Mouse (Mus musculus) frontal cortex, postnatal 10 days (tissue): ENCODE measurements around the gene Ccdc159.
A peak's percentile ranks its signal among the peaks of the same experiment; 100 is the strongest.

Experiments used
- DNase-seq, 2 experiments: peaks; one replicate each; pipeline ENCODE4 v3.0.0; 2022; ENCODE audit warnings: low spot score in 2 of 2, mixed read lengths in 1 of 2

The Ccdc159 gene

GRCm38 (mm10) chr9:21927208-21927753 lies at the start of gene Ccdc159, which contains the start of gene Tmem205:
TSS of gene Ccdc159 (plus strand) at chr9:21927471.
TSS of gene Tmem205 (minus strand) at chr9:21927556.
- peak; percentile 91 to 92 for DNase-seq

- no peak for DNase-seq
Observed at GRCm38 (mm10) chr9:21889229-21889628, 38.0 kb upstream of the Ccdc159 start.

DNA sequence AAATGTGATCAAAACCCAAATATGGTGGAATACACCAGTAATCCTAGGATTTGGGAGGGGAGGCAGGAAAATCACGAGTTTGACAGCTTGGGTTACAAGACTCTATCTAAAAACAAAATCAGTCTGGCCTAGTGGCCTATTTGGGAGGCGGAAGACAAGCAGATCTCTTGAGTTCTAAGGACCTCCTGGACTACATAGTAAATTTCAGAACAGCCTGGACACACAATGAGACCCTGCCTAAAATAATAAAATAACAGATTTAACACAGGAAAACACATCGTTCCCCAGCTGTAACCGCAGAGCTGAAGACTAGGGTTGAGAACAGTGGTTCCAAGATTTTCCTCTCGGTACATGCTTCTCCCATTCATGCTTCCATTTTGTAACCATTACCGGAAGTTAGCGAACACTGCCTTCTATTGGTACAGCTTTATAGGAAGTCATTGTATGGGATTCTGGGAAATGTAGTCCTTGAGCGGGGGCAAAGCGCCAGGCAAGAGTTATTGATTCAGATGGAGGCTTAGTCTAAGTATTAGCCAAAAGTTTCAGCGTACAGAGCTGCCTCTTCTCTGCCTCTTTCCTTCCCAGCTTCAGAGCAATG lies 25.9 kb upstream of the Ccdc159 start:
- peak in 1 of 2 experiments; percentile 59 for DNase-seq

- DNase-seq = no peak
Observed at GRCm38 (mm10) chr9:21904031-21904430, 23.2 kb upstream of the Ccdc159 start.

DNA sequence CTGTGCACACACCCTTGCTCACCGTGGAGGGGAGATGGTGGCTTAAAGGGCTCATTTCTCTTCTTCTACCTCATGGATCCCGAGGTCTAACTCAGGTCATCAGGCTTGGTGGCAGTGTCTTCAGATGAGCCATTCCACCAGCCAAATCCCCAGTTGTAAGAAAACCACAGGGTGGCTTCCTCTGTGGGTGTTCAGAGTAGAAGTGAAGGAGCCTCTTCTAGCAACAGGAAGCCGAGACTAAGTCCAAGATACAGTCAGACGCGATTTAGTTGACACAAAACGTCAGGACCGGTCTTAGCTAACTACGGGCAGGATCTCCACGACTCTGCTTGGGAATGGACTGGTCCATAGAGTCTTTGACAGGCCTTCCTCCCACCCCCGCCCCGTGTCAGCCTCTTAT lies 19.1 kb upstream of the Ccdc159 start:
- no peak for DNase-seq

DNA sequence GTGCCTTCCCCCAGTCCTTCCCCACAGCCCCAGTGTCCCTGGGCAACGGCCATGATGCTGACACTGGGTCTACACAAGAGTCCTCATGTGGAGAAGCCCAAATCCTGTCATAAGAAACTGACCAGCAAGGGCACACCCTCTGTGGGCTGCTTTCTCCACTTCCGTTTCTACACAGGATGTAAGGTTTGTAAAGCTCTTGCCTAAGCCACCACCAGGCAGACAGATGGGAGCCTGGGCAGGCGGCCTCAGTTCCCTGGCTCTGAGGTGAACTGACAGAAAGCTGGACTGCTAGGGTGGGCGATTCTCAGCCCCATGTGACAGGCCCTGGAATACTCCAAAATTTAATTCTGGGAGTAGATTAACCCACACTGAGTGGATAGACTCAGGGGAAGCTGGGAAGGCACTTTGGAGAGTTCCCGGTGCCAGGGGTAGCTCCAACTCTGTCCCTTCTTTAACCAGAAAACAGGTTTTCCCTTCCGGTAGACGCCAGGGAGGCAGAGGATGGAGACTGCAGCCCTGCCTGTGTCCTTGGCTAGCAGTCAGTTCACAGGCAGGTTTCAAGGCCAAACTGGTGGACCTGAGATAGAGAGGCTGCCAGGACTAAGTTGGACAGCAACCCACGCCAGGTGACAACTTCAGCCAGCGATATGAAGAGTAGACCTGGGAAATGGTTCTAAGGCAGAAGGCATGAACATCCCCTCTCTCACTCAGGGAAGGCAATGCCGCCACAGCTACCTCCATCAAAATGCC lies 17.6 kb upstream of the Ccdc159 start:
- no peak for DNase-seq

GRCm38 (mm10) chr9:21916851-21917492 lies 10.3 kb upstream of the Ccdc159 start:
- no peak for DNase-seq

GRCm38 (mm10) chr9:21917493-21918034 lies 9.7 kb upstream of the Ccdc159 start:
- DNase-seq = peak; percentile 64 to 74

DNA sequence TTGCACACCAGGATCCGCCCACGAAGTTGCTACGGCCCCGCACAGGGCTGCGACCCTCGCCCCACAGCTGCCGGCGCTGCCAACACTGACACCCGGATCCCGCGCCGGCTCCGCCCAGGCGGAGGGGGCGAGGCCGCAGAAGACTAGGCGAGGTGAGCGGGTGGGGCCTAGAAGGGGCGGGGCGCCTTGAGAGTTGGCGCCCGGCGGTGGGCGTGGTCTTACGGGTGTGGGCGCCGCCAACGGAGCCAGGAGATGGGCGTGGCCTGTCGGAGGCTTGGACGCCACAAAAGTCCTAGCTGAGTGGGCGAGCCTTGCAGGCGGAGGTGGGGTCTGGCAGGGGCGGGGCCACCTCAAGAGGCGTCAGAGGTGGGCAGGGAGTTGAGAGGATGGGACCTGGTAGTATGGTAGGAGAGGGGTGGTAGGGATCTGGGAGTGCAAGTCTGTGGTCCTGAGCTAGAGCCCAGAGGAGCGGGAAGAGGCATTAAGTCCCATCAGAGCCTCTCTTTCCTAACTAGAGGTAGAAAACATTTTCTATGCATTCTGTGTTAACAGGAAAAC lies 9.2 kb upstream of the Ccdc159 start, which contains the start of gene Rab3d:
Gene Rab3d, minus strand, starts transcription at position 158 of the 558 bp plus-strand sequence.
- DNase-seq = peak; percentile 85 to 89

DNA sequence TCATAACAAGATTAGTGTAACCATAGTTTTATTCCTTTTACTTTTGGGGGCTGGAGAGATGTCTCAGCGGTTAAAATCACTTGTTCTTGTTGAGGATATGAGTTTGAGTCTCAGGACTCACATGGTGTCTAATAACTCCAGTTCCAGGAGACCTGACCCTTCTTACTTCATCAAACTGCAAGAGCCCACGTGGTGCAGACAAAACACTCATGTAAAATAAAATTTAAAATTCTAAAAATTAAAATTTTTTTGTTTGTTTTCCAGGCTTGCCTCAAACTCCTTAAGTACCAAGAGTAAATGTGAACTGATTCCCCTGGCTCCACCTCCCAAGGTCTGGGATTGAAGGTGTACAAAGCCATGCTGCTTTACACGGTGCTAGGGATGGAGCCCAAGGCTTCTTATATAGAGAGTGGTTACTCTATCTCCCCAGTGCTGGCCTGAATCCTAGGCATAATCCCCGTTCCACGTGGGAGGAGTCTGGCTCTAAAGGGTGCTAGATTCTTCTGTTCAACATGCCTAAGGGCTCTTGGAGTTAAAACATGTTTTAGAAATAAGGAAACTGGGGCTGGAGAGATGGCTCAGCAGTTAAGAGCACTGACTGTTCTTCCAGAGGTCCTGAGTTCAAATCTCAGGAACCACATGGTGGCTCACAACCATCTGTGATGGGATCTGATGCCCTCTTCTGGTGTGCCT lies 8.4 kb upstream of the Ccdc159 start:
- no peak for DNase-seq

- no peak for DNase-seq
Observed at GRCm38 (mm10) chr9:21923036-21923435, 4.2 kb upstream of the Ccdc159 start.

DNA sequence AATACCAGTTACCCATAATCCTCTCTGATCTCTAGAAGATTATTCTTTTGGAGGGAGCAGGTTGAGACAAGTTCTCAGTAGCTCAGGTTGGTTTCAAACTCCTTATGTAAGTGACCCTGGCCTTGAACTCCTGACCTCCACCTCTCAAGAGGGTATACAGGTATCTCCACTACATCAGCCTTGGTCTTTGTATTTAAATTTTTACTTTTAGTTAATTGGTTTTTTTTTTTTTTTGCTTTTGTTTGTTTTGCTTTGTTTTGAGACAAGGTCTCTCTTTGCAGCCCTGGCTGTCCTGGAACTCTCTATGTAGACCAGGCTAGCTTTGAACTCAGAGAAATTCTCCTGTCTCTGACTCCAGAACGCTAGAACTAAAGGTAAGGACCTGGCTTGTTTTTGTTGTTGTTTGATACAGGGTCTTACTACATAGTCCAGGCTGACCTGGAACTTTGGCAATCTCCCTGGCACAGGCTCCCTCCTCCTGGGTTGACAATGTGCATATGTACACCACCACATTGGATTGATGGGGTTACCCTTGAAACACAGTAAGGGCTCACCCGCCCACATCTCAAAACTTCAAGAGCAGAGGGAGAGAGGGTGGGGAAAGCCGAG lies 3.7 kb upstream of the Ccdc159 start:
- no peak for DNase-seq

- no peak for DNase-seq
Observed at GRCm38 (mm10) chr9:21924099-21924493, 3.2 kb upstream of the Ccdc159 start.

DNA sequence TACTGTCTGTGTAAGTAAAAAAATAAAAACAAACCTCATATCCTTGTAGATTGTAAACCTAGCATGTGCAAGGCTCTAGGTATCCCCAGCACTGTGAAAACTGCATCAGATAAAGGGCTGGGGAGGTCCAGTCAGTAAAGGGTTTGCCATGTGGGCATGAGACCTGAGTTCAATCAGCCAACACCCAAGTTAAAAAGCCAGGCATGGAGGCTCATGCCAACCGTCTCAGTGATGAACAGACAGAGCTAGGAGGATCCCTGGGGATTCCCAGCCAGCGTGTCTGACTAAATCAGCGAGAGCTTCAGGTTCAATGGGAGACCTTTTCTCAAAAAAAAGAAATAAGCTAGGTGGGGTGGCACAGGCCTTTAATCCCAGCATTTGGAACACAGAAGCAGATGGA lies 2.2 kb upstream of the Ccdc159 start:
- no peak for DNase-seq

DNA sequence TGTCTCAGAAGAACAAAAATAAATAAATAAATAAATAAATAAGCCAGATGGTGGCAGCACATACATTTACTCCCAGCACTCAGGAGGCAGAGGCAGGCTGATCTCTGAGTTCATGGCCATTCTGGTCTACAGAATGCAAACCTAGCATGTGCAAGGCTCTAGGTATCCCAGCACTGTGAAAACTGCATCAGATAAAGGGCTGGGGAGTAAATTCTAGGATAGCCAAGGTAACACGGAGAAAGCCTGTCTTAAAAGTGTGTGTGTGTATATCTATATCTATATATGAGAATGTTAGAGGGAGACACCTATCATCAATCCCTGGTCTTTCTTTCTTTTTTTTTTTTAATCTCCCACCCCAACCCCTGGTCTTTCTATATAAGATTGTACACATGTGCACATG lies 1.8 kb upstream of the Ccdc159 start:
- DNase-seq = no peak

DNA sequence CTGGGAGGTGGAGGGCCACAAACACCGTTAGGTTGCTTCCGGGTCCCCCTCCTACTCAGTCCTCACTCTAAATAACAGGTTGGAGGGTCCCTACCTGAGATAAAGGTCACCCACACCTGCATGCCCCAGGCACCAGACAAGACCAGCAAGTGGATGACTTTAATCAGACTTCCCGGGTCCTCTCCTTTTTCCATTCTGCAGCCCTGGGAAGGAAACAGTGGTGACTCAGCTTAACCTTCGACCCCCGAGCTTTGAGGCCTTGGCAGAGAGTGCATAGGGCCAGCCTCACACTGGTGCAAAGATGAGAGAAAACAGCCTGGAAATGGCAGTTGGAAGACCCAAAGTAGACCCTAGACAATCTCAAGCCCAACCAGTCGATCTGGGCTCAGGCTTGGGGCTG lies 1.1 kb upstream of the Ccdc159 start:
- DNase-seq = no peak

DNA sequence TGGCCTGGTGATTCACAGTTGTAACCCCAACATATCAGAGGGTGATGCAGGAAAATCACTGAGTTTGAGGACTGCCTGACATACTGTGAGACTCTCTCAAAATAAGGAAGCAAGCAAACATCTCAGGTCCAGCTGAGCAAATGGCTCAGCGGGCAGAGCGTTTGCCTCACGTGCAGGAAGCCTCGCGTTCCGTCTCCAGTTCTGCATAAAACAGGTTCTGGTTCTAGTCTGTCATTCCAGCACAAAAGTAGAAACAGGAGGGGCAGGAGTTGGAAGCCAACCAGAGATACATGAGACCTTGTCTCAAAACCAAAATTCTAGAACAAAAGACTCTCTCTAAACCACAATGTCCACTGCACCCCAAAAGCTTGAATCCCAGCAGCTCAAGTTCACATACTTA lies 487 bp upstream of the Ccdc159 start:
- DNase-seq = no peak

GRCm38 (mm10) chr9:21929208-21929607 lies 1.9 kb downstream of the Ccdc159 start:
- no peak for DNase-seq

GRCm38 (mm10) chr9:21932006-21932405 lies 4.7 kb downstream of the Ccdc159 start:
- no peak for DNase-seq

- DNase-seq = no peak
Observed at GRCm38 (mm10) chr9:21932445-21933137, 5.3 kb downstream of the Ccdc159 start.
